Mouse (Mus musculus) adrenal gland, postnatal 14 days (tissue): ENCODE measurements around the gene Rbfox3. TPM values are rescaled to one million over a fixed set of nuclear protein-coding genes. Genes with fewer than 3 reads are reported as not detected.

Source experiments
- DNase-seq: peaks from one replicate; pipeline ENCODE4 v3.0.0; 2021; ENCODE audit warnings: mixed read lengths
- total RNA-seq: library from RNA; stranded (reverse); gene quantifications from 2 replicates; pipeline ENCODE4 v1.2.3, GENCODE M21; 2021

Rbfox3 gene
- total RNA-seq, 1 experiment from 2014 or later = 5.0 TPM

DNA sequence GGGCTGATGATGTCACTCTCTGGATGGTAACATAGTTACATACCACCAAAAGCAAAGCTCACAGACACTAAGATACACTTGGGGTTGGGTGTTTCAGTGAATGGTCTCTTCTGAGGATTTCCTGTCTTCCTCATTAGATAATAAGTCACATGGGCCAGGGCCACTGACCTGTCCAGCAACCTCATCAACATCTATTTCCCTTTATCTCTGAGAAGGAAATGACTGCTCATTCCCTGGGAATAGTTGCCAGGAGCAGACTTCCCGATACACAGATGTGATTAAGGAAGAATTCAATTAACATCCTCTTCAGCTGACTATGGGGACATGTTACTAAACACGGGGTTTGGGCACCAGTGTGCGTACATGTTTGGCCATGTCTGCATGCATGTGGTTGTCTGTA lies 245.2 kb downstream of the Rbfox3 start:
- DNase-seq = no peak

DNA sequence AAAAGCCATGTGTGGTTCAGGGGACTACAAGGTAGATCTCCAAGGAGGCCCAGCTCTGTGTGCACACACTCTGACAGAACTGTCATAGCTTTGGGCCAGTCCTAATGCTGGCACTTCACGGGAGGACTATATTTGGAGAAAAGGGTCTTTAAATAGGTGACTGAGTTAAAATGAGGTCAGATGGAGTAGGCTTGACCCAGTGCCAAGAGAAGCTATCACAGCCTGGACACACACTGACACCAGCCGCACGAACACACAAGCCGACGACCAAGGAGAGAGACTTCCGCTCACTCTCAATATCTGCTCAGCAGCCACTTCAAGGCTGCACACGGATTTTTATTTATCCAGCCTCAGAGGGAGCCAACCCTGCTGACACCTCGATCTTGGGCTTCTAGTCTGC lies 248.1 kb downstream of the Rbfox3 start:
- no peak for DNase-seq

GRCm38 (mm10) chr11:118659305-118659704 lies 252.1 kb downstream of the Rbfox3 start:
- peak; percentile 40 for DNase-seq

DNA sequence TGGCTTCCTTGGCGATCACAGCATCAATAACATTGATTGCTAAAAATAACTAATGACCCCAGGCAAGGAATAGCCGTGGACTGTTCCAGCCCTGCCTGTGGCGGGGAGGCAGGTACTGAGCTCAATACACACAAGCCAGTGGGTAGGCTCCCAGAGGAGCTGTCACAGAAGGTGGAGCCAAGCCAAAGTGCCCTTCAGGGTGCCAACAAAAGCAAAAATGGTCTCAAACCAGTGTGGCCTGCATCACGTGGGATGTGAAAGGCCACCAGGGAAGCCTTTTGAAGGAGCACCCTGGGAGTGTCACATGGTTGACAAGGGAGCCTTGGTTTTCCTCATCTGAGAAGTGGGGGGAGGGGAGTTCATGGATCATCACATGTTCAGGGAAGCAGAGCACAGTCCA lies 255.6 kb downstream of the Rbfox3 start:
- no peak for DNase-seq

DNA sequence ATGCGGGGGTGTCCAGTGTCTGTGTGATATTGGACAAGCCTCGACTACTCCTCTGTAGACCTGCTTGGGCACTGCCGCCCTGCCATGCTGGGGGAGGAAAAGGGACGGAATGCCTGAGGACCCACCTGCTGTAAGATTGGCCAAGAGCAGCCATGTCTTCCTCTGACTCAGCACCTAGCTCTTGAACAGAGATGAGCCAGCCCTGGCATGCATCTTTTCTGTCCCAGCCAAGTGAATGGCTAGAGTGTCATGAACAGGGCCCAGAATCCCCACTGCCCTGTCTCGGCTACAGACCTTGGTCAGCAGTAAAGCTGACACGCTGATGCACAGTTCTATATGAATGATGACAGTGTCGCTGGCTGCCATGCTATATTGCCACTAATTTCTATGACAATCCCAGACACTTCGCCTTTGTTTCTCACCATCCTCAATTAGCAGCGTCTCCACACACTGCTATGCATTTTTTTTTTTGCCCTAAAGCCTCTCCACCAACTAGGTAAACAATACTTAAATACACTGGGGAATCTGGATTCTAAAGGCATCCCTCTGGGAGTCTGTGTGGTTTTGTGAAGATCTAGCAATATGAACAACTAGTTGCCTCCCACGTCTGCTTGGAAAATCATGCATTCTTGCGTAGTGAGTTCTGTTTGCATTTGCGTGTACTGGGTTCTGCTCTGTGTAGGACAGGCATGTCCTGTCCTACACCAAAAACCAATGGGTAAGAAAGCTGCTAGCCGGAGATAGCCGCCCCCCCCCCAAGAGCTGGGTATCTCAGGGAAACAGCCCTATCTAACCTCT lies 257.7 kb downstream of the Rbfox3 start:
- no peak for DNase-seq

DNA sequence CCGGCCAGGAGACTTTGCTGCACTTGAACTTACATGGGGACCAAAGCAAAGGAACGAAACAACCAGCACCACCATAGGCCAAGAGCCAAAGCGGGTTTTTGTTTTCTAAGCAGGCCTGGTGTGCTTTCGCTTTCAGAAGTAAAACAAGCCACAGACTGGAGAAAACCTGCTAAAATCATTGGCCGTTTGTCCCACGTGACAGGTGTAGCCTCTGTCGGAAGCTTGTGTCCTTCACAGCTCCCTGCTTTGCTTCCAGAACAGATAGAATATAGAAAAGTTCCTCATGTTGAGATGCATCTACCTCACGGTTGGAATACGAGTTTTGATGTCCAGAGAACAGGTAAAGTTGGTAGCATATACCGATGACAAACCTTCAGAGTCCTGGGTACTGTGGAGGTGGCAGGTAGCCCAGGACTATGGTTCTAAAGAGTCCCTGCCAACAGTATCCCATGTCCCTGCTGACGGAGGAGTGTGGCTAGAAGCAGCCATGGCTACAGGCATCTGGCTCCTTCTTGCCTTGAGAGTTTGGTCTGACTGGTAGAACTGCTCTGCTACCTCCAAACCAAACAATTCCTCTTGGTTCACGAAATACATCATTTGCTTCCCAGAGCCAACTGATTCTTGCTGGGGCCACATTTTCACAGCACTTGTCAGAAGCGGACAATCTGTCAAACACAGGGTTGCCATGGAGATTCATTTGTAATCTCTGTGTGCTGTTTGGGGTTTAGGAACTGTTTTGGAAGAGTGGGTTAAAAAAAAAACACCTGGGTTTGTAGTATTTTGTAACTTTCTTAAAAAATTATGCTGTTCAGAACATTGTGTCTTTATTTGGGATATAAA lies 258.8 kb downstream of the Rbfox3 start:
- DNase-seq = no peak

DNA sequence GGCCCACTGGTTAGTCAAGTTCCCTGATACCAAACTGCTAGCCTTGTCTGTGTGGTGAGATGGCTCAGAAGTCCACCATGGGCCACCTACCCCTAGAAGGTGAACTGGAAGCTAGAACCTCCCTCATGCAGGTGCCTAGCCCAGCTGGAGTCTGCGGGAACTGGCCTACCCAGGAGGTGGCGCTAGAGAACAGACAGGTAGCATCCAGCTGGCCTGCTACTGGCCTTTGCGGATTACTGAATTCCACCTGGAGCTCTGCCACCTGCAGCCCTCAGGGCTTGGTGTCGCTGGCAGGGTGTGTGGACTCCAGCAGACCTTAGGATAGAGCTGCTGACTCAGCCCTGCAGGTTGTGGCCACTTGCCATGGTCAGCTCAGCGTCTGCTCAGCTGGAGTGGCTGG lies 263.0 kb downstream of the Rbfox3 start:
- DNase-seq = peak; percentile 74

DNA sequence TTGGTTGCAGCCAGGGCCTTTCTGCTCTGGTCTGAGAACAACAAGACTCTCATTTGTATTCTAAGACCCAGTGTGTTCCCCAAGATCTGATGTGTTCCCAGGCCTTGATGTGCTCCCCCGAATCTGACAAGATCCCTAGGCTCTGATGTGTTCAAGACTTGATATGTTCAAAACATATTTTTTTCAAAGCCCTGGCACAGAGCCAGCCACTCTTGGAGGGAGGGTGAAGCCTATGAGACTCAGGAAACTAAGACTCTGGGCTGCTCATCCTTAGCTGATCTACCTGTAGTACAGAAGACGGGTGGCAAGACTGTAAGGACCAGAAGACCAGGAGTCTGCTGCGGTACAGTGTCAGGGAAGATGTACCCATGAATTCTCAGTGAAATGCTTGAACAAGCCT lies 264.5 kb downstream of the Rbfox3 start:
- no peak for DNase-seq

GRCm38 (mm10) chr11:118645158-118645557 lies 266.2 kb downstream of the Rbfox3 start:
- no peak for DNase-seq

GRCm38 (mm10) chr11:118640706-118641105 lies 270.7 kb downstream of the Rbfox3 start:
- no peak for DNase-seq

GRCm38 (mm10) chr11:118637718-118638117 lies 273.7 kb downstream of the Rbfox3 start:
- DNase-seq = no peak

- DNase-seq = peak; percentile 28
Observed at GRCm38 (mm10) chr11:118634647-118635046, 276.8 kb downstream of the Rbfox3 start.

DNA sequence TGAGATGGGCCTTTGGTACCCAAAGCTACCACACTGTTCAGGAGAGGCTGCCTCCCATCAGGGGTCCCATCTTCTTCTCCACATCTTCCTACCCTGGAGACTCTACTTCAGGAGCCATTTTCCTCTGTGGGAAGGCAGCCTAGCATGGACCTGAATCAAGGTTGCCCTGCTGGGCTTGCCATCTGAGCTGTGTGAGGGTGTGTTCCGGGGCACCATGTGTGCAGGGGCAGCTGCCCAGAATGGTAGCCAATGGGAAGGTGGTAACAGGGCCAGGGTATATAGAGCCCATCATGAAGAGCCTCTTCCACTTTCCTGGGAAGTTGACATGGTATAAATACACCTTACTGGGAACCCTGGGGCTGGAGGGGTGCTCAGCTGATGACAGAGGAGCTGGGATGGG lies 281.7 kb downstream of the Rbfox3 start:
- DNase-seq = no peak

- no peak for DNase-seq
Observed at GRCm38 (mm10) chr11:118627541-118627940, 283.9 kb downstream of the Rbfox3 start.

DNA sequence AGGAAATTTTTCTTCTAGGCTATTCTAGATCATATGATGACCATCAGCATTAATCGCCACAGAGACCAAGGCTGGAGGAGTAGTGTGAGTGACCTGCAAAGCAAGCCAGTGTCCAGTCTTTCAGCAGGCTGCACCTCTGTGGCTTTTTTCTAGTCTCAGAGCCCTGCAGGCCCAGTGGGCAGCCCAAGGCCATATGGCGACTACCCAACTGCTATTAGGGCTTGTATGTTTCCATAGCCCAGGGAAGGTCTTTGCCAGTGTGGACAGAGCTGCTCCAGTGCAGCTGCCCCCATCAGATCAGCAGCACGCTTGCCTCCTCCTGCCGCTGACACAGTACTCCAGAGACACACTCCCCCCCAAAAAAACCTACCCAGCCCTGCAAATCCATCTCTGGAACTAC lies 290.5 kb downstream of the Rbfox3 start:
- DNase-seq = no peak

DNA sequence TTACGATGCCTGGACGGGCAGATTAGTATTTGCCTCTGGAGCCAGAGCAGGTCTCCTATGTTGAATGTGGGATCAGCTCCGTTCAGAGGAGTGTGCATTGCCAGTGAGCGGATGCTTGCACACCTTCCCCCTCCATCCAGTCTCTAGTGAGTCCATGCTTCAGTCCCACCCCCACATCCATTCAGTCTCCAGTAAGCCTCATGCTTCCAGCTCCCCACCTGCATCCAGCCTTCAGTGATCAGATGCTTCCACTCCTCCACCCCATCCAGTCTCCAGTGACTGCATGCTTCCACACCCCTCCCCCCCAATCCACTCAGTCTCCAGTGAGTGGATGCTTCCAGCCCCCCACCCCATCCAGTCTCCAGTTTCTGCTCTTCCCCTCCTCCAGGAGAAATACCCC lies 297.3 kb downstream of the Rbfox3 start:
- DNase-seq = no peak

DNA sequence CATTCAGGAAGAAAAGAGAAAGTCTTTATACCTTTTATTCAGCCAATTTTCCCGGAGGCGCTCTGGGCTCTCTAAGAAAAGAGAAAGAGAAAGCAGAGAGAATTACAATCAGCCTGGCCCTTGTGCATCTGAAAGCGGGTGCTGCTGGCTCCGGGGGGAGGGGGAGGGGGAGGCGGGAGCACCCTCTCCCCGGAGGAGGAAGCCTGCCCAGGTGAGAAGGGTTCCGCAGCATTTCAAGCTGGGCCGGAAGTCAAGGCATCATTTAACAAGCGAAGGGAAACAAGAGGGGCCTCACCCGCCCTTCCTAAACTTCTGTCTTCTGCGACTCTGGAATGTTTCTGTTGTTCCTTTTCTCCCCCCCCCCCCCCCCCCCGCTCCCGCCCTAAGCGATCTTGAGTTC lies 301.3 kb downstream of the Rbfox3 start:
- no peak for DNase-seq

GRCm38 (mm10) chr11:118609236-118610000 lies 302.0 kb downstream of the Rbfox3 start:
- DNase-seq = no peak

DNA sequence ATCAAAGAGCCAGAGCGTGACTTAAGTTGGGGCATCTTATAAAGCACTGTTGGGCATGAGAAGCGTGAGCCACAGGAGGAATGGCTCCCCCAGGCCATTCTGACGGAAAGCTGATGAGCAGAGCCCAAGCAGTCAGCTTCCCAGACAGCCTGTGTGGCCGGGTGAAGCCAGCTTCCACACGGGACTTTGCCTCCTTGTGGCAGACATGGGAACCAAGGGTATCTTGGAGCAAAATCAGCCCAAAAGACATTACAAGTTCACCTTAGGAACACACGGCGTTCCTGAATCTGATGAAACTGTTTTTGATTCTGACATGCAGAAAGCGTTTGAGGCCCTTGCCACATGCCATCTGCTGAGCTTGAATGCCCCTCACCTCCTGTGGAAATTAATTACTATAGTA lies 303.5 kb downstream of the Rbfox3 start:
- no peak for DNase-seq

GRCm38 (mm10) chr11:118605570-118605969 lies 305.8 kb downstream of the Rbfox3 start:
- no peak for DNase-seq

- DNase-seq = no peak
Observed at GRCm38 (mm10) chr11:118604206-118604605, 307.2 kb downstream of the Rbfox3 start.

DNA sequence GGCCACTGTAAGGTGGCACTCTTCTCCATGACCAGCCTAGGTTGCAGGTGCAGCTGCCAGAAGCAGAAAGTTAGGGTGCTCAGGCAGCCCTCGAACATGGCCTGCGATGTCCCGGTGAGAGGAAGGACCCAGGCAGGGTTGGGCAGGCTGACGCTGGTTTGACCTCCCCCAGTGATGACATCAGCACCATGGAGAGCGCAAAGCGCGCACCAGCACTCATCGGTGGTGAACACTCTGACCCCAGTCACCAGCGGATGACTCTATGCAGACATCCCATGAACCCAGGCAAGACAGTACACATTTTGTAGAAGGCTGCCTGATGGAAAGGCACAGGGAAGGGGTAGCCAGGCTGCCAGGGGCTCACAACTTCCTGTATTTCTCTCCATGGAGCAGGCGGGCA lies 308.3 kb downstream of the Rbfox3 start:
- peak; percentile 65 for DNase-seq

- DNase-seq = no peak
Observed at GRCm38 (mm10) chr11:118601484-118601883, 309.9 kb downstream of the Rbfox3 start.
